11 mouse cellular contexts compared by ENCODE assay signal in genomic region chr8:127480003-127480402, GRCm38 (mm10).
DNase-seq lines count a peak whose midpoint lies in the region; ATAC-seq lines count a peak whose summit lies in the region.
"Had no signal": no experiment of that assay in that cellular context is flagged by ENCODE, and none has a peak within 500 bp of the region (broad histone marks: within the 10 kb centered on the region; RNA-seq: fewer than 3 reads in every experiment).

No protein-coding gene starts in this region.

- intact Hi-C loops in heart, postnatal 36 days (cut with DNase I) = no loop called here

- ATAC-seq in granulocyte monocyte progenitor cell, adult 5-6 weeks (replicated peaks; ENCODE audit: poor library complexity, severe bottlenecking) = no peak
- ATAC-seq: intestine, embryonic 16.5 days had no signal

- peak; percentile 62 for DNase-seq in layer of hippocampus, adult 11-12 months (ENCODE audit: low spot score)
- DNase-seq in layer of hippocampus, adult 9-10 months (ENCODE audit: low spot score) = no peak
- peak; percentile 16 to 23 for DNase-seq in right cerebral cortex, postnatal 36 days (ENCODE audit: low spot score in 2 of 2)
- no peak for DNase-seq in right cerebral cortex, postnatal 10 days (ENCODE audit: low spot score in 2 of 2)
- DNase-seq in heart, postnatal 36 days = peak; percentile 24 to 49
- DNase-seq in adrenal gland, postnatal 36 days = no peak
- DNase-seq: cerebellum, adult 18-20 months; kidney, postnatal 10 days; thymus, postnatal 14 days had no signal

Comparison
In these comparisons a context has a peak if more than half of its experiments do, and no peak if none do; other contexts are left out.
1. DNase-seq: peak in layer of hippocampus, adult 11-12 months (single experiment), right cerebral cortex, postnatal 36 days (2 of 2) and heart, postnatal 36 days (2 of 2); none in layer of hippocampus, adult 9-10 months (single experiment), right cerebral cortex, postnatal 10 days (0 of 2) and adrenal gland, postnatal 36 days (0 of 2).